Mouse (Mus musculus) right cerebral cortex, postnatal 14 days (tissue): ENCODE measurements around the gene Ly9.
A peak's percentile ranks its signal among the peaks of the same experiment; 100 is the strongest.

Source experiments
- DNase-seq: peaks from one replicate; pipeline ENCODE4 v3.0.0; 2022

Gene Ly9

GRCm38 (mm10) chr1:171607176-171607575, at the start of gene Ly9:
Gene Ly9 (minus strand): TSS chr1:171607410.
- DNase-seq, result no peak

GRCm38 (mm10) chr1:171652734-171653133, 45.5 kb upstream of the Ly9 start, which contains the start of gene Slamf7:
Gene Slamf7 (minus strand): TSS chr1:171653035.
- no peak for DNase-seq

- DNase-seq, result no peak
Observed at GRCm38 (mm10) chr1:171648840-171649239, 41.6 kb upstream of the Ly9 start.

DNA sequence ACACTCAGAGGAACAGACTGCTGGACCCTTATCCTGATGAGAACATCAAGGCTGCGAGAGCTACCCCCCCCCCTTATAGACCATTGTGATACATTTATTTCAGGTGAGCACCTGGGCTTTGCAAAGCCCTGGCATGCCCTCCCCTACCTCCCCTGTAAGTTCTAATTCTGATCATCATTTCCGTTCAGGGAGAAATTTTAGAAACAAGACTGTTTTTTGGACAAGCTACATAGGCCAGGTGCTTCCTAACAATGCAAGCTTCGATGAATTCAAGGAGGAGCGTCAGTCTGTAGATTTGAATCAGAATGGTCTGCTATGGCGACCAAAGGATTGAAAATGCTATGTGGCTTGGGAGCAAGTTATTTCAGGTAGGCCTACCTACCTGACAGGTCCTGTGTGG, 40.5 kb upstream of the Ly9 start:
- no peak for DNase-seq

DNA sequence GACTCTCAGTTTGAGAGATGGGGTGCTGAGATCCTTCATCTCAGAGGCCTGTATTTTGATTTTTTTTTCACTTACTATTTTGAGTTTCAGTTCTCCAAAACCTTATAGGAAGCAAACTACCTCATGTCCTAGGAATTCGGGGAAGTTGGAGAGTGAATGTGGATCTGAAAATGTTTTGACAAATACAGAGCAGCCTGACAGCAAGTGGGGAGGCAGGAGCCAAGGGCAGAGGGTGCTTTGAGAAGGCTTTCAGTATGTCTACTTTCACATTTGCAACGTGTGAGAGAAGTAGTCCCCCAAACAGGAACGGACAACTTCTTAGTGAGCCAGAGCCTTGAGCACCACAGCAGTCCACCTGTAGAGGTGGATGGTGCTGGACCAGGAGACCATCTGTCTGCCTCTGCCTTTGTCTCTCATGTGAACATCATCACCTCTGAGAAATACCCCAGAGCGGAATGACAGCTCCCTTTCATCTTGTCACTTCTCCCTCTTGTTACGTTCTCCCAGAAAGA, 39.3 kb upstream of the Ly9 start:
- no peak for DNase-seq

GRCm38 (mm10) chr1:171643612-171644011, 36.4 kb upstream of the Ly9 start:
- DNase-seq, result no peak

DNA sequence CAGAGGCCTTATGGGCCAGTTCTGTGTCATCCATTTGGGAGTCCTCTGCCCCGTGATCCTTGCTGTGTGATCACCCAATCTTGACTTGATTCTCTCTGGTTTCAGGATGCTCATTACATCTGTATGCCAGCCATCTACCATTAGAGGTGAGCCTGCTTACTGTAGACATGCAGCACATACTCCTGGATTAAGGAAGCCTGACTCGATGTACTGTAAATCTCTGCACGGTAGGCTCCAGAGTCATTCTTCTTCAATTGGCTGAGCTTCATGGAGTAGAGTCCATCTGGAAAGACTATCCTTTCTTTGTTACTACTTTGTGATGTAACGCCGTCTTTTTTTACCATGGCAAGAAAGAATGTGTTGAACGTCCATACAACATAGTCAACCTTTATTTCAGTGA, 33.6 kb upstream of the Ly9 start:
- no peak for DNase-seq

DNA sequence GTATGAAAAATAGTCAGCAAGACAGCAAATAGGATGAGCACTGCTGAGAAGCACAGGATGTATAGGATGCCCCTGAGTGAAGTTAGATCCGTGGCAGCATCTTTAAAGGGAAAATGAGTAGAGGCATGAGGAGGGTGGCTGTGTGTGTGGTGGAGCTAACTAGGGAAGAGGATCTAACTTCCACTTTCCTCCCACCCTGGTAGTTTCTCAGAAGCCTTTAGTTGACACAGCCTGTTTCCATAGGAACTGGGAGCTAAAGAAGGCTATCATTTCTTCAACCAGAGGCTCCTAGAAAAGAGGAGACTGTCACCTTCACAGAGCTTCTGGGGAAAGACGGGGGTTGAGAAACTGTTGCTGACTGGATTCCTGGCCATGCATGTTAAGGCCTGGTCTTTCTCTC, 31.5 kb upstream of the Ly9 start:
- DNase-seq, result no peak

DNA sequence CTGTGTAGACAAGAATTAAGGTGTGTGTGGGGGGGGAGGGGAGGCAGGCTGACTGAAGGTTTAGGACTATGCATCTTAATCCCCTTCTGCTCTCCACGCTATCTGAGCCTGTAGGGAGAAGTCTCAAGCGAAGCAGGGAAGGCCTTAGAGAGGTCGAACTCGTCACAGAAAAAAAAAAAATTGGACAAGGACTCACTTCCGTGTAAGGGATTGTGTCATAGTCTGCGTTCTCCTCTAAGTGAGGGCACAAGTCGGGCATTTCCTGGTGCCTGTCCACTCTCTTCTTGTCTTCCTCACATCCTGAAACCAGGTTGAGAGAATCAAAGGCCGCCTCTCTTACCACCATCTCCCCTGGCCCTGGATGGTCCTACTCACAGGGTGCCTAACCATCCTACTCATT, 29.9 kb upstream of the Ly9 start:
- DNase-seq, result no peak

- DNase-seq, result no peak
Observed at GRCm38 (mm10) chr1:171635696-171636095, 28.5 kb upstream of the Ly9 start.

GRCm38 (mm10) chr1:171631447-171631846, 24.2 kb upstream of the Ly9 start:
- peak; percentile 16 for DNase-seq

DNA sequence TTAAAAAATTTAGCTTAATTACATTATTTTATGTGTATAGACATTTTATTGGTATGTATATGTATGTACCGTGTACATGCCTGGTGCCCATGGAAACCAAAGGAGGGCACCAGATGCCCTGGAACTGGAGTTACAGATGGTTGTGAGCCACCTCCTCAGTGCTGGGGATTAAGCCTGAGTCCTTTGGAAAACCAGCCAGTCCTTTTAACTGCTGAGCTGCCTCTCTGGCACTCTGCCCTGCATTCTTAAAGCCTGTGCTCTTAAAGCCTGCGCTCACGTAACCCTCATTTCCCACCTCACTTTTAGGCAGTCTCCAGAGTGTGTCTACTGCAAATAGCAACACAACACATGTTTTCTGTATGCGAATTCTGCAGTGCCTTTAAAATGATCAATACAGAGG, 23.7 kb upstream of the Ly9 start:
- peak; percentile 41 for DNase-seq

DNA sequence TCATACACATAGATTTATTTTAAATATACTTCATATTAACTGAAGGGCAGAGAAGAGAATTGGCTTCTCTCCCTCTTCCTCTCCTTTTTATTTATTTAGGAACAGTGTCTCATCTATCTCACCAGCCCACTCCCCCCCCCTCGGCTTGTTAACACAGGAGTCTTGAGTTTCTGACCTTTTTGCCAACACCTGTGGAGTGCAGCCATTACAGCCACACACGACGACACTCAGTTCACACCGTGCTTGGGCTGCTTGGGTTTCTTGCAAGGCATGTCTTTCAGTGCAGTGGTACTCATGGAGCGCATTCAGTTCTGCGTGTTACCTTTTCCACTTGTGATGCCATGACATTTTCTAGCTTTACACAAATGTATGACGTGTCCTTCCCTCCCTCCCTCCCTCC, 22.8 kb upstream of the Ly9 start:
- no peak for DNase-seq

GRCm38 (mm10) chr1:171629168-171629567, 22.0 kb upstream of the Ly9 start:
- no peak for DNase-seq

- no peak for DNase-seq
Observed at GRCm38 (mm10) chr1:171627801-171628200, 20.6 kb upstream of the Ly9 start.

DNA sequence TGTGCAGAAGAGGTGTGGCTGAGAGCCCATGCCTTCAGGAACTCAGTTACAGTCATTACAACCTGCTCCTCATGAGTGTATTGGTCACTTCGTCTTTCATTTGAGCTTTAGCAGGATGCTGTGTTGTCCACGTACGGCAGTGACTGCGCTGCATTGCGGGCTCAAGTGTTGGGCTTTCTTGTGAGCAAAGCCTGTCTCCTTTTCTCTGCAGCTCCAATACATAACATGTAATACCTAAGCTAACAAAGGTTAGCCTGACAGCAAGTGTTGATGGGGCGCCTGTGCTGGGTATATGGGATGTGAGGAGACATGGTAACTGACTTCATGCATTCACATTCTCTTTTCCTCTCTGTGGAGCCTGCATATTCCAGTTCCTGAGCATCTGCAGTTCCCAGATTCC, 12.9 kb upstream of the Ly9 start:
- no peak for DNase-seq

- no peak for DNase-seq
Observed at GRCm38 (mm10) chr1:171619645-171620044, 12.4 kb upstream of the Ly9 start.

- peak; percentile 19 for DNase-seq
Observed at GRCm38 (mm10) chr1:171619001-171619400, 11.8 kb upstream of the Ly9 start.

DNA sequence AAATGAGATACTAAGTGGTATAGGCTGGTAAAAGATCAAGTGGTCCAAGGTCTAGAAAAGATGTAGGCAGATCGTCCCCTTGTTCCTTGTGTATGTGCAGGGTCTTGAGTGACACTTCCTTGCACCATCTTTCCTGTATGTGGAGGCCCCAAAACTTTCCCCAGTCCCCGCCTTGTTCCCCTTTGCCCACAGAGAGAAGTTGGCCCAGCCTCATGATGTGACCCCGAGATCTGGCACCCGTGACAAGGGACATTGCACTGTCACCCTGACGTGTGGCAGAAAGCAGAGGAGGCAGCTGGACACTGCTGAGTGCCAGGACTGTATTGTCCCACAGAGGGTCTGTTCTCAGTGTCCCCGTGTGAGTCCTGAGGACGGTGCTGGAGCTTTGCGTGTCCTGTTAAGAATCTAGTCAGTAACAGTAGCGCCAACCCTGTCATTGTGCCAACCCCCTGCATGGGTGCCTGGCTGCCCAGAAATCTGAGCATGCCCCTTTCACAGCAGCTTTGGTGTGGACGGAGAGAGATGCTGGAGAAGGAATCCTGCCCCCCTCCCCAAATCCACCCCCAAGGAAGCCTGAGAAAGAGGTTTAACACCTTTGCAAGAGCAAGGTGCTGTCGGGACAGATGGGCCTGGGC, 9.8 kb upstream of the Ly9 start:
- no peak for DNase-seq

GRCm38 (mm10) chr1:171613962-171614361, 6.8 kb upstream of the Ly9 start:
- DNase-seq, result no peak

DNA sequence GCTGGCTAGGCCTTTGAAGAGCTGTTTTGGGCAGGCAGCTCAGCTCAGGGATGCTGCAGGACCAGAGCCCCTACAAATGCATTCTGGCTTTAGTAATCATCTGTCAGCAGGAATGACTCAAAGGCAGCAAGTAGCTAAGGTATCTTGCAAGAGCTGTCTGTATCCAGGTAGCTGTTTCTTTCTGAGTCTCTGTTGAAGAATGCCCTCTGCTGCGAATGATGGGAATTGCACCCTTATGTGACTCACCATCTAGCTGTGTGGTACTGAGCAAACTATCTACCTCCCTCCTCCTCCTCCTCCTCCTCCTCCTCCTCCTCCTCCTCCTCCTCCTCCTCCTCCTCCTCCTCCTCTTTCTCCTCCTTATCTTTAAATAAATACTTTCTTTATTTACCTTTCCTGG, 3.6 kb upstream of the Ly9 start:
- peak; percentile 15 for DNase-seq

DNA sequence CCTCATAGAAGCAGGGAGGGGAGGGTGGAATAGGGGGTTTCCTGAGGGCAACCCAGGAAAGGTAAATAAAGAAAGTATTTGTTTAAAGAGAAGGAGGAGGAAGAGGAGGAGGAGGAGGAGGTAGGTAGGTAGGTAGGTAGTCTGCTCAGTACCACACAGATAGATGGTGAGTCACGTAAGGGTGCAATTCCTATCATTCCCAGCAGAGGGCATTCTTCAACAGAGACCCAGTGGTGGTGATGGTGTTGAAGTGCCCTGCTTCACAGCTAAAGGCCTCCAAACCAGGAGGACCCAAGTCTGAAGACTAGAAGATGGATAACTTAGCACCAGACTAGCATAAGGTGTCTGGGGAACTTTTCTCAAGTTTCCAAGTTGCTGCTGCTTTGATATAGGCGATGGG, 2.8 kb upstream of the Ly9 start:
- DNase-seq, result no peak

DNA sequence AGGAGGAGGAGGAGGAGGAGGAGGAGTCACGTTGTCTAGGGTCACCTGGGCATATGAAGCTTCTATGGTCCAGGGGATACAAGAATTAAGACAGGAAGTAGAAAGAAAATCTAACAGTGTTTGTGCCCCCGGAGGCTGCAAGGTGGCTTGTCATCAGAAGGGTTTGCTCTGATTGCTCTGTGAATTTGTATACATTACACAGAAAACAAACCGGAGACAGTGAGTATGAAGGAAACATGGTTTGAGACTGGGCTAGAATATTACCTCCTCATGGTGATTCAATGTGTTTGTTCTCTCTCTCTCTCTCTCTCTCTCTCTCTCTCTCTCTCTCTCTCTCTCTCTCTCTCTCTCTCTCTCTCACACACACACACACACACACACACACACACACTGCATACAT, 554 bp downstream of the Ly9 start:
- no peak for DNase-seq

DNA sequence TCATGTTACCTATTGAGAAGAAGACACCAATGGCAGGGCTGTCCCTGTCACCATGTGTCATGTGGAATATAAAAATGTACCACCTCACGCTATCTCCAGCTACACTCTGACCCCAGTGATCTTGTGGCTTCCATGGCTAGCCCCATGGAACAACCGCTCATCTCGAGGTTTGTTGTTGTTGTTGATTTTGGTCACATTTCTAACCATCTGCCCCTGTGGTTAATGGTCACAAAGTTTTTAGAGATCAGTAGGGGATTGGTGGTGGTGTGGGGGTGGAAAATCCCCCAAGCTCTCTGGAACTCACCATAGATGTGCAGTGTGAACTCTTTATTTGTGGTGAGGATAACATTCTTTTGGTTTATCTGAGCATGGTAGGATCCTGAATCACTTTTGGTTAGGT, 2.5 kb downstream of the Ly9 start:
- no peak for DNase-seq

DNA sequence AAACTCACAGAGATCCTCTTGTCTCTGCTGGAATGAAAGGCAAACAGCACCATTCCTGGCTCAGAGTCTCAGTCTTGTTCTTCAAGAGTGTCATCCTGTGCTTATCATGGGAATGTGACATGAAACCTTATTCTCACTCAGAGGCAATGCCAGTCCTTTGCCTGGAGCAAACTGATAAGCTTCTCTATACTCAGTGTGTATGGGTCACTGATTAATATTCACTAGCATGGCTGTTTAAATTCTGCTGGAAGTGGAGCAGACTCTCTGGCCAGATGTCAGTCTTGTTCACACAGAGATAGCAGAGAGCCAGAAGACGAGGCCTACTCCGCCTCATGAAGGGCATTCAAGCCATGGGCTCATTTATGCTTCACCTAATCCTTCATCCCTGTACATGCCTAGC, 22.6 kb downstream of the Ly9 start:
- DNase-seq, result no peak
